Mouse (Mus musculus) activated CD4-positive, CD25-positive, alpha-beta regulatory T cell, adult 9 weeks (primary cell): ENCODE measurements around the gene Gm28308. TPM values are rescaled to one million over a fixed set of nuclear protein-coding genes. Genes with fewer than 3 reads are reported as not detected.

Experiments used
- polyA plus RNA-seq: library from polyadenylated mRNA; unstranded; fragments of 100-300 nt; shearing (Covaris generic); gene quantifications from one replicate; pipeline ENCODE4 v1.2.1, GENCODE M21; 2017

Gene Gm28308
- polyA plus RNA-seq = not detected

GRCm38 (mm10) chr6:52213119-52213986 lies at the start of gene Gm28308, which contains the start of gene Hoxa3:
TSS of gene Gm28308 (minus strand) at chr6:52213339.
TSS of gene Hoxa3 (minus strand) at chr6:52213336.

GRCm38 (mm10) chr6:52260654-52261575 lies 47.8 kb upstream of the Gm28308 start, which contains the start of gene Hoxa13:
TSS of gene Hoxa13 (minus strand) at chr6:52260880.

GRCm38 (mm10) chr6:52245757-52246142 lies 32.6 kb upstream of the Gm28308 start, which contains the start of gene Hoxa11:
TSS of gene Hoxa11 (minus strand) at chr6:52245810.

DNA sequence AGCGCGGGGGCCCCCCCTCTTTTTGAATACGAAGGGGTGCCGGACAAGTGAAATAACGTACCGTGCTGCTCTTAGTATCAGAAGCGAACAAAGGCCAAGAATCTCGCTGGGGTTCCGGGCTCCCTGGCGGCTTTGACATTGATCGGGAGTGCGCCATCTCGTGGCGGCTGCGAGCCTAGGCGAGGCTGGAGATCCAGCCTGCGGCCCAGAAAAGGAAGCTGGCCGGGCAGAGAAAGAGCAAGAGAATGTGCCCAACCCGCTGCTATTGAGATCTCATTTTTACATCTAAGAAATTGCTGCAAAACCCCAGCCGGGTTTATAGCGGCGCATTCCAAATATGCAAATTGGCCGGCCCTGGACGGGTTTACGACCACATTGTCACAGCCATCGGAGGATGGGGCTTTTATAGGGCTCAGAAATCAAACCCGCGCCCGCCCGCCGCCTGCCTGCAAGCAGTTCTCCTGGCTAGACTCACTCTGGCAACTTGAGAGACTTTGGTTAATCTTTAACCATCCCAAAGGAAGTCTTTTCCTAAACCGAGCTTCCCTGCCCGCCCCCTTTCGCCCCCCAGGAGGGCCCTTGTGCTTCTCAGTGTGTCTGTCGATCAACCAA lies 27.4 kb upstream of the Gm28308 start, which contains the start of gene Hoxa10:
TSS of gene Hoxa10 (minus strand) at position 466 of the 612 bp plus-strand sequence.

GRCm38 (mm10) chr6:52230516-52231165 lies 17.5 kb upstream of the Gm28308 start, which contains the start of gene Hoxa9:
TSS of gene Hoxa9 (minus strand) at chr6:52231089.

DNA sequence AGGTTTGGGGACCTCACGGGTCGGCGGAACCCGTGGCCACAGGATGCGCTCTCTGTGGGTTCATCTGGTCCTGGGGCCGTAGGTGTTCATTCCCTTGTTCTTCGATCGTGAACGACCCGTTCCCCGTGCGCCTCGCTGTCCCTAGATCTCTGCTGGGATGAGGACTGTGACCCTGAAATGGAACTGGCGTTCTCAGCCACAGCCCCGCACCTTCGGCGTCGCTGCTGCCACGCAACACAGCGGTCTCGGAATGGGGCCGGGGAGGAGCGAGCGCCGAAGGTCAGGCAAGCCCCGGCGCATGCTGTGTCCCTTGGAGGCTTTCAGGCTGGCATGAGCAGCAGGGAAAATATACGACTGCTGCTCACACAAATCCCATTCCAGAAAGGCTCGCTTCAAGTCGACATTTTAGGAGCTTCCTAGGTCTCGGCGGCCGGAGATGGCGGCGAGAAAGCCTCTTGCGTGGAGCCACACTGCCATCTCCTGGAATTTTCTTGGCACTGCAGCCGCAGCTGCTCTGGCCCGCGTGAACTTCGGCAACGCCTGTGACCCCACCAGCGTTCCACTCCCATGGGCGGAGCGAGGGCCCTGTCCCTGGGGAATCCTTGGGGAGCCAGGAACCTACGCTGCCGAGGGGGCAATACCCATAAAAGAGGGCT lies 8.3 kb upstream of the Gm28308 start, which contains the start of gene Hoxa7:
TSS of gene Hoxa7 (minus strand) at position 518 of the 656 bp plus-strand sequence.

DNA sequence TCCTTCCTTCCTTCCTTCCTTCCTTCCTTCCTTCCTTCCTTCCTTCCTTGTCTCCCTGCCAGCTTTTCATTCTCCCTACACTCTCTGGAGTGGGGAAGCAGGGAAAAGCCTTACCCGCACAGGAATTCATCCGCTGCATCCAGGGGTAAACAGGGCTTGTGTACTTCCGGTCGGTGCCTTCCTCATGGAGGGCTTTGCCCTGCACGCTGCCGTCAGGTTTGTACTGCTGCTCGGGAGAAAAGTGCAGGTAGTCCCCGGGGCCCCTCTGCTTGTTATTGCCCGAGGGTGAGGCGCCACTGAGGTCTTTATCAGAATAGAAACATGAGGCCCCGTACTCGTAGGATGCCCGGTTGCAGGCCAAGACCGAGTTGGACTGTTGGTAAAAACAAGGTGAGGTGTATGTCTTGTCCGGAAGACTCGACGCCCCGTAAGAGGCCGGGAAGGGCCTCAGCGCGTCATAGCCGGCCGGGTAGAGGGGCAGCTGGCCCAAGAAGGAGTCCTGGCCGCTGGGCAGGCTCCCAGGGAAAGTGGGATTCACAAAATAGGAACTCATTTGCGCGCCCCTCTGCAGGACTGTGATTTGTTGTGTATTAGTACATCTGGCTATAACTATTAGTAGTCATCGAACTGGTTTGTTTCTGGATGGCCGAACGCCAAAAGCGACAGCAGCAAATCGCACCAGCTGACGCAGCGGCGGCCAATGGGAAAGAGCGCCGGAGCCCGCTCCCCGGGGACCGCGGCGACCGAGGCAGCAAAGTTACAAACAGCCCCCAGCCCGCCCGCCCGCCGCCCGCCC lies 4.9 kb downstream of the Gm28308 start, which contains the start of gene Hoxa6:
TSS of gene Hoxa6 (minus strand) at position 651 of the 796 bp plus-strand sequence.

DNA sequence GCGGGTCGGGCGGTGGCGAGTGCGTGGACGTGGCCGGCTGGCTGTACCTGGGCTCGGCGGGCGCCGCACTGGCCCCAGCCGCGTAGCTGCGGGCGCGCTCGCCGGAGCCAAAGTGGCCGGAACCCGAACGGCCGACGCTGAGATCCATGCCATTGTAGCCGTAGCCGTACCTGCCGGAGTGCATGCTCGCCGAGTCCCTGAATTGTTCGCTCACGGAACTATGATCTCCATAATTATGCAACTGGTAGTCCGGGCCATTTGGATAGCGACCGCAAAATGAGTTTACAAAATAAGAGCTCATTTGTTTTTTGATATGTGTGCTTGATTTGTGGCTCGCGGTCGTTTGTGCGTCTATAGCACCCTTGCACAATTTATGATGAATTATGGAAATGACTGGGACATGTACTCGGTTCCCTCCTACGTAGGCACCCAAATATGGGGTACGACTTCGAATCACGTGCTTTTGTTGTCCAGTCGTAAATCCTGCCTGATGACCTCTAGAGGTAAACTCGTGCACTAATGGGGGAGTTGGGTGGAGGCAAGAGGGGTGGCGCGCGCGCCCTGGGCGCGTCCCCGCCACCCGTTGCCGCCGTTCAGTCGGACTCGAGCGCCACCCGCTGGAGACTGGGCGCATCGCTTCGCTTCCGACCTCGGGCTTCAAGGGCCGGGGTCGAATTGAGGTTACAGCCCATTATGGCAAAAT lies 8.9 kb downstream of the Gm28308 start, which contains the start of gene Hoxa5:
TSS of gene Hoxa5 (minus strand) at position 538 of the 703 bp plus-strand sequence.

GRCm38 (mm10) chr6:52190906-52191810 lies 22.0 kb downstream of the Gm28308 start, which contains the start of gene Hoxa4:
TSS of gene Hoxa4 (minus strand) at chr6:52191753.

GRCm38 (mm10) chr6:52177061-52177735 lies 35.9 kb downstream of the Gm28308 start, which contains the start of gene 5730596B20Rik:
TSS of gene 5730596B20Rik (plus strand) at chr6:52177498.

DNA sequence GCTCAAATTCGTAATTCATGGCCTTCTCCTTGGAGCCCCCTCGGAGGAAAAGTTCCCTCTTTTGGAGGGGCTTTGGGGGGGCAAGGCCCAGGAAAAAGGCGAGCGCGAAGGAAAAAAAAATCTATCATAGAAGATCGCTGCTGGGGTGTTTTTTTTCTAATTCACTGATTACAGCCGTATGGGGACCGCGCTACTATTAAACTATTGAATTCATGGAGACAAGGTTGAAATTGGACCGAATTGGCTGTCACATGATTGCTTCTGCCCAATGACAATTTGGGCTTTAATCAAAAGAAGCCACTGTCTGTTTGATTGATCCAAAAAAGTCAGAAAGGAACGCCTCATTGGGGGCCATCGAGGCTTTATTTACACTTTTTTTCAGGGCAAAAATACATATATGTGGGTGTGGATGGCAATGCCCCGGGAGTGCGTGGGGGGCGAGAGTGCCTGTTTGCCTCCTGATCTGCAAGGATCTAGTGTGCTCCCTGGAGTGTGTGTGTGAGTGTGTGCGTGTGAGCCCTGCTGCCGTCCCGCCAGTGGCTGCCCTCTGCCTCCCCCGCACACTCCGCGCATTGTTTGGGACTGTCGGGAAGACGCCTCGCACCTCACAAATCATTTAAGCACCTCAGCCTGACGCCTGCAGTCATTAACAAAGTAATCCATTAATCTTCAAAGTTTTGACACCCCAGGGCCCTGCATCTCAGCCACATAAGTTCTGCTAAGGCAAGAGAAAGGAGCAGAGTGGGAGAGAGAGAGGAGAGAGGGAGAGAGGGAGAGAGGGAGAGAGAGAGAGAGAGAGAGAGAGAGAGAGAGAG lies 48.3 kb downstream of the Gm28308 start, which contains the start of gene Hoxa2:
TSS of gene Hoxa2 (minus strand) at position 206 of the 815 bp plus-strand sequence.

GRCm38 (mm10) chr6:52158276-52159051 lies 54.7 kb downstream of the Gm28308 start, which contains the start of gene Hoxa1:
TSS of gene Hoxa1 (minus strand) at chr6:52158317.

